Mouse (Mus musculus): ENCODE data around the gene Snx1. TPM values are rescaled to one million over a fixed set of nuclear protein-coding genes. Genes with fewer than 3 reads are reported as not detected.
A peak's percentile ranks its signal among the peaks of the same experiment; 100 is the strongest.

Snx1 gene
- total and polyA plus RNA-seq, 3 experiments = 83.9 to 189 (median 113) TPM

GRCm38 (mm10) chr9:66049931-66050601, 76.3 kb downstream of the Snx1 start:
- peak; percentile 28 for DNase-seq (ENCODE audit: low read depth, low spot score)
- TF ChIP-seq SMC3 (IDR thresholded peaks at IDR 0.05; ENCODE audit: low read depth, low read length) (peak; percentile 36), CTCF (IDR thresholded peaks at IDR 0.05 in 2 of 3, conservative IDR thresholded peaks at IDR 0.05 in 1 of 3; ENCODE audit: control insufficient read depth in 1 of 3, insufficient read depth in 1 of 3, low read depth in 2 of 3, low read length in 3 of 3, poor library complexity in 1 of 3, severe bottlenecking in 1 of 3) (peak in 2 of 3 experiments; percentile 13 to 39; a peak in 2 of 6 replicates), GATA1 (IDR thresholded peaks at IDR 0.05; ENCODE audit: low read depth, low read length) (no peak), MAX (IDR thresholded peaks at IDR 0.05; ENCODE audit: low read length) (no peak), JUND (IDR thresholded peaks at IDR 0.05; ENCODE audit: low read depth, low read length) (no peak), CHD1 (IDR thresholded peaks at IDR 0.05; ENCODE audit: low read depth, low read length) (no peak), ZNF384 (IDR thresholded peaks at IDR 0.05; ENCODE audit: low read depth, low read length) (peak; percentile 93), RAD21 (IDR thresholded peaks at IDR 0.05; ENCODE audit: low read depth, low read length) (peak; percentile 22)
- peaks cover 0 to 16% of the 10 kb centered on the region in 2 experiments; a peak in 2 of 4 replicates for H3K36me3 ChIP-seq (ENCODE audit: control insufficient read depth in 1 of 2, insufficient read depth in 2 of 2, low read length in 2 of 2)
- no peaks in the 10 kb centered on the region for H3K9me3 ChIP-seq (replicated peaks; ENCODE audit: insufficient read depth, low read length)
- H3K79me2 ChIP-seq (ENCODE audit: control insufficient read depth, insufficient read depth, low read length, poor library complexity) = no peaks in the 10 kb centered on the region
- peaks cover 4 to 14% of the 10 kb centered on the region in 2 experiments for H3K4me1 ChIP-seq (ENCODE audit: control insufficient read depth in 1 of 2, insufficient read depth in 2 of 2, low read length in 2 of 2)
- no peak overlapping the region for H3K9ac ChIP-seq (ENCODE audit: control insufficient read depth, low read depth, low read length, poor library complexity, severe bottlenecking)
- H3K27ac ChIP-seq (ENCODE audit: control insufficient read depth, low read depth, low read length) = no peak overlapping the region
- H3K27me3 ChIP-seq (ENCODE audit: control insufficient read depth in 1 of 2, insufficient read depth in 2 of 2, low read length in 2 of 2) = no peaks in the 10 kb centered on the region
- no peak overlapping the region for H3K4me3 ChIP-seq (ENCODE audit: control insufficient read depth in 1 of 2, insufficient read depth in 1 of 2, low read depth in 2 of 2, low read length in 2 of 2)

- H3K4me1 ChIP-seq (ENCODE audit: control insufficient read depth in 1 of 2, insufficient read depth in 2 of 2, low read length in 2 of 2) = no peaks in the 10 kb centered on the region
- H3K27ac ChIP-seq (ENCODE audit: control insufficient read depth, low read depth, low read length) = no peak overlapping the region
- H3K9me3 ChIP-seq (replicated peaks; ENCODE audit: insufficient read depth, low read length) = no peaks in the 10 kb centered on the region
- no peaks in the 10 kb centered on the region for H3K79me2 ChIP-seq (ENCODE audit: control insufficient read depth, insufficient read depth, low read length, poor library complexity)
- H3K27me3 ChIP-seq (ENCODE audit: control insufficient read depth in 1 of 2, insufficient read depth in 2 of 2, low read length in 2 of 2) = no peaks in the 10 kb centered on the region
- no peak for DNase-seq (ENCODE audit: low read depth, low spot score)
- H3K4me3 ChIP-seq (ENCODE audit: control insufficient read depth in 1 of 2, insufficient read depth in 1 of 2, low read depth in 2 of 2, low read length in 2 of 2) = no peak overlapping the region
- no peak for TF ChIP-seq BHLHE40 (IDR thresholded peaks at IDR 0.05; ENCODE audit: borderline replicate concordance, low read depth, low read length)
- TF ChIP-seq MAZ (IDR thresholded peaks at IDR 0.05; ENCODE audit: low read depth, low read length) = no peak
- no peak for TF ChIP-seq POLR2A (IDR thresholded peaks at IDR 0.05; ENCODE audit: control insufficient read depth in 1 of 2, insufficient read depth in 1 of 2, low read depth in 1 of 2, low read length in 2 of 2, poor library complexity in 1 of 2)
- no peak for TF ChIP-seq HCFC1 (IDR thresholded peaks at IDR 0.05; ENCODE audit: low read depth, low read length)
- TF ChIP-seq ZMIZ1 (IDR thresholded peaks at IDR 0.05; ENCODE audit: low read depth, low read length) = no peak
- no peak for TF ChIP-seq RCOR1 (IDR thresholded peaks at IDR 0.05; ENCODE audit: low read depth, low read length)
- TF ChIP-seq USF2 (IDR thresholded peaks at IDR 0.05; ENCODE audit: borderline replicate concordance in 1 of 2, insufficient read depth in 1 of 2, low read depth in 1 of 2, low read length in 2 of 2) = no peak
- TF ChIP-seq JUND (IDR thresholded peaks at IDR 0.05; ENCODE audit: low read depth, low read length) = no peak
- TF ChIP-seq CHD2 (IDR thresholded peaks at IDR 0.05; ENCODE audit: low read length) = no peak
- no peak for TF ChIP-seq EP300 (IDR thresholded peaks at IDR 0.05; ENCODE audit: low read depth in 1 of 2, low read length in 2 of 2)
- TF ChIP-seq POLR2AphosphoS5 (IDR thresholded peaks at IDR 0.05; ENCODE audit: borderline replicate concordance, low read depth, low read length) = no peak
- no peak for TF ChIP-seq GATA1 (IDR thresholded peaks at IDR 0.05; ENCODE audit: low read depth, low read length)
- TF ChIP-seq RAD21 (IDR thresholded peaks at IDR 0.05; ENCODE audit: low read depth, low read length) = no peak
- TF ChIP-seq TBP (IDR thresholded peaks at IDR 0.05; ENCODE audit: low read depth, low read length) = no peak
- peaks cover 0 to 2% of the 10 kb centered on the region in 2 experiments; a peak in 1 of 4 replicates for H3K36me3 ChIP-seq (ENCODE audit: control insufficient read depth in 1 of 2, insufficient read depth in 2 of 2, low read length in 2 of 2)
- no peak overlapping the region for H3K9ac ChIP-seq (ENCODE audit: control insufficient read depth, low read depth, low read length, poor library complexity, severe bottlenecking)
Measured at GRCm38 (mm10) chr9:66043241-66043640, 83.1 kb downstream of the Snx1 start.
